Mouse (Mus musculus): ENCODE data around the gene Sgk1. TPM values are rescaled to one million over a fixed set of nuclear protein-coding genes. Genes with fewer than 3 reads are reported as not detected.

Sgk1 gene
- polyA plus RNA-seq, 1 experiment from 2014 or later: 34.9 TPM

DNA sequence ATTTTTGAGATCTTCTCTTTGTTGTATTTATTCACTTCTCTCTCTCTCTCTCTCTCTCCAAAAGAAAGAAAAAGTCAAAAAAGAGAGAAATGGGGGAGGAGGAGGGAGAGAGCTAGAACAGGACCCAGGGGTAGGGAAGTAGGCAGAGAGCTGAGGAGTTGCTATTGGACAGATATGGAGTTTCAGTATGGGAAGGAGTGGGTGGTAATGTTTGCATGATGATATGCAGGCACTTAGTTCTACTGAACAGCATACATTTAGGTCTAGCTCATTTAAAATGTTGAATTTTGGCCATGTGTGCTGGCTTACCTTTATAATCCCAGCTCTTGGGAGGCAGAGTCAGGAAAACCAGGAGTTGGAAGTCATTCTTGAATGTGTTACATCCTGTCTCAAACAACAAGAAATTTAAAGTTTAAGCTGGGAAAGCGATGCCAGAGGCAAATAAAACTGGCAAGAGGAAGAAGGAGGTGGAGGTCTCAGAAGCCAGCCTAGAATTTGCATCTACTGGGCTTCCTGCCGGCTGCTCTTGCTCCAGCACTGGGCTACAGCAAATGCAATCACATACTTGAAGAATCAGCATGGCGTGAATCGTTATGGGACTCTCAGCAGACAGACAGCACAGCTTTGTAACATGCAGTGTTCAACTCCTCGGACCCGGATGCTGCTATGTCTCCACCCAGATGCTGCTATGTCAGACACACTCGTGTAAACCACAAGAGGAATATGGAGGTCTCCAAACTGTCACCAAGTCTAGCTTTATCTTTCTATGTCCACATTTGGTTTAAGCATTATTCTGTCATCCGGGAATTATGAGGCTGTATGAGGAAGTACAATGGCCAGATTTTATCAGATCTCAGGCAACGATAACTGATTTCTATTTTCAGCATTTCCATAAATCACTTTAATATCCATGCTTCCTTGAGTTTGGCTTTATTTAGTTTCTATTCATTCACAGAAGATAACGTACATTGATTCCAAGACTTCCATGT lies 20.5 kb downstream of the Sgk1 start:
- H3K4me1 ChIP-seq: no peaks in the 10 kb centered on the region
- no peak overlapping the region for H3K9ac ChIP-seq (replicated peaks)
- WGBS: 93% methylated on average over 10 of the region's 10 CpGs
- H3K36me3 ChIP-seq: no peaks in the 10 kb centered on the region
- H3K27ac ChIP-seq (replicated peaks): no peak overlapping the region
- H3K9me3 ChIP-seq (replicated peaks): no peaks in the 10 kb centered on the region
- ATAC-seq (ENCODE audit: low FRiP score): no peak
- no peak overlapping the region for H3K4me3 ChIP-seq (replicated peaks)
- H3K4me2 ChIP-seq: no peak overlapping the region
- no peaks in the 10 kb centered on the region for H3K27me3 ChIP-seq (replicated peaks)

DNA sequence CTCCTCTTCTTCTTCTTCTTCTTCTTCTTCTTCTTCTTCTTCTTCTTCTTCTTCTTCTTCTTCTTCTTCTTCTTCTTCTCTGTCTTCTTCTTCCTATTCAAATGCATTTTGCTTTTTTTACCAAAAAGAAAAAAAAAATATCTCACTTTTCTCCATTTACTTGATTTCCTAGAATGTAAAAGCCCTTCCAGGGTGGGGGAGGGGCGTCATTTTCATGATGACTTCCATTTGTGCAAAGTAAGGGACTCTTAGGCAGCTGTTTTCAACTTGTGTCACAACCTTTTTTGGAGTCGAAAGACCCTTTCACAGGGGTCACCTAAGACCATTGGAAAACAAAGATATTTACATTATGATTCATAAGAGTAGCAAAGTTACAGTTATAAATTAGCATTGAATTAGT lies 22.2 kb downstream of the Sgk1 start:
- no peak overlapping the region for H3K4me2 ChIP-seq
- ATAC-seq (ENCODE audit: low FRiP score): no peak
- peaks cover 5% of the 10 kb centered on the region; the same call in 1 of the 2 replicates for H3K4me1 ChIP-seq
- H3K27ac ChIP-seq (replicated peaks): no peak overlapping the region
- H3K27me3 ChIP-seq (replicated peaks): no peaks in the 10 kb centered on the region
- H3K36me3 ChIP-seq: no peaks in the 10 kb centered on the region
- H3K9ac ChIP-seq (replicated peaks): no peak overlapping the region
- 78% methylated on average over 2 of the region's 2 CpGs for WGBS
- no peaks in the 10 kb centered on the region for H3K9me3 ChIP-seq (replicated peaks)
- H3K4me3 ChIP-seq (replicated peaks): no peak overlapping the region

DNA sequence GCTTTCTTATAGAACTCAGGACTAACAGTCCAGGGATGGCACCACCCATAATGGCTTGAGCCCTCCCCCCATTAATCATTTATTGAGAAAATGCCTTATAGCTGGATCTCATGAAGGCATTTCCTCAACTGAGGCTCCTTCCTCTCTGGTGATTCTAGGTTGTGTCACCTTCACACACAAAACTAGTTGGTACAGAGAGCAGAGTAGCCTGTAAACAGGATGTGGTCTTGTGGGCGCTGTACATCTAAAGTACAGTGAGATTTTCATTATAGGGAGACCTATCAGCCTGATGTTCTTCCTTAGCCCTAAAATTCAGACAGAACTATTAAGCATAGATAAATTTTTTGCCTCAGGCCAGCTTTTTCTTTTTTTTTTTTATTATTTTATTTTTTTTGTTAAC lies 23.6 kb downstream of the Sgk1 start:
- Histone ChIP-seq H3K4me1 (peaks cover 5% of the 10 kb centered on the region; the same call in 1 of the 2 replicates), H3K9ac (replicated peaks) (no peak overlapping the region), H3K27ac (replicated peaks) (no peak overlapping the region), H3K9me3 (replicated peaks) (no peaks in the 10 kb centered on the region), H3K36me3 (no peaks in the 10 kb centered on the region), H3K4me3 (replicated peaks) (no peak overlapping the region), H3K27me3 (replicated peaks) (no peaks in the 10 kb centered on the region), H3K4me2 (no peak overlapping the region)
- no peak for ATAC-seq (ENCODE audit: low FRiP score)
- WGBS: 93% methylated on average over 1 of the region's 1 CpGs

DNA sequence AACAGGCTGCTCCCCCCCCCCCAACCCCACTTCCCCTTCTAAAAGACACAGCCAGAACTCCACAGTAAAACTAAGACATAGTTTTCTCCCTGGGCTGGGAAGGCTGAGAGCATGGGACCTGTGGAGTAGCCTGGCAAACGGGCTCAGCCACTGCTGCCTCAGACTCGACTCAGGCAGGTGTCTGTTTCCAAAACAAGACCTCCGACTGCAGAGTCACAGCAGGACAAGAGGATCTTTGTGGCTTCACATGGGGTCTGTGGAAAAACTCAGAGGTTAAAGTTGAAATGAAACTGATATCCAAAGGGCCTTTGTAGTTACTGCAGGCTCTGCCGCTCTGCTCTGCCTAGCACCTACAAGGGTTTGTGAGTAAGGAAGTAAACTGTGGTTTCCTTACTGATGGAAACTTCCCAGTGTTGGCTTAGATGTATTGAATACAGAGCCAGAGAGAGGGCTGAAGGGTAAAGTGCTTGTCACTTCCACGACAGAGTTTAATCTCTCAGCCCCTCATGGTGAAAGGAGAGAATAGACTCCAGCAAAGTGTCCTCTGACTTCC lies 25.0 kb downstream of the Sgk1 start:
- Histone ChIP-seq H3K4me2 (no peak overlapping the region), H3K9ac (replicated peaks) (no peak overlapping the region), H3K27me3 (replicated peaks) (no peaks in the 10 kb centered on the region), H3K36me3 (no peaks in the 10 kb centered on the region), H3K4me3 (replicated peaks) (no peak overlapping the region), H3K27ac (replicated peaks) (no peak overlapping the region), H3K4me1 (peaks cover 5% of the 10 kb centered on the region; the same call in 1 of the 2 replicates), H3K9me3 (replicated peaks) (no peaks in the 10 kb centered on the region)
- WGBS: 44% methylated on average over 5 of the region's 5 CpGs
- no peak for ATAC-seq (ENCODE audit: low FRiP score)

DNA sequence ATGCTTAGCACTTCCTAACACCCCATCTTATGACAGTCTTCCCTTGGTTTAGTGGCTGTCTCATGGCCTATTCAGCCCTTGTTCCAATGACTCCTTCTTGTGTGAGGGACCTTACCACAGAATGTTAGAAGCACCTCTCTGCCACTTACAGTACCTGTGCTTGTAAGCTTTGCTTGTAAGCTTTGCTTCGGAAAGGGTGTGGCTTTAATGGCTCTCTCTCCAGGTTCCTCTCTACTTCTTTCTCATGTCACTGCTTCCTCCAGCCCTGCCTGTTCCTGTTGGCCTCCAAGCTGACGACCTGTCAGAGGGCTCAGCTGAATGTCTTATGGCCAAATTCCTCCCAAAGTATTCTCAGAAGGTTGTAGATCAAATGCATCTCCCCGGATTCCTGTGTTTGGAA lies 25.8 kb downstream of the Sgk1 start:
- H3K36me3 ChIP-seq: no peaks in the 10 kb centered on the region
- no peak overlapping the region for H3K4me2 ChIP-seq
- WGBS: 72% methylated on average over 3 of the region's 3 CpGs
- H3K9me3 ChIP-seq (replicated peaks): no peaks in the 10 kb centered on the region
- no peak overlapping the region for H3K27ac ChIP-seq (replicated peaks)
- H3K4me1 ChIP-seq: peaks cover 5% of the 10 kb centered on the region; the same call in 1 of the 2 replicates
- no peaks in the 10 kb centered on the region for H3K27me3 ChIP-seq (replicated peaks)
- H3K9ac ChIP-seq (replicated peaks): no peak overlapping the region
- ATAC-seq (ENCODE audit: low FRiP score): no peak
- no peak overlapping the region for H3K4me3 ChIP-seq (replicated peaks)

DNA sequence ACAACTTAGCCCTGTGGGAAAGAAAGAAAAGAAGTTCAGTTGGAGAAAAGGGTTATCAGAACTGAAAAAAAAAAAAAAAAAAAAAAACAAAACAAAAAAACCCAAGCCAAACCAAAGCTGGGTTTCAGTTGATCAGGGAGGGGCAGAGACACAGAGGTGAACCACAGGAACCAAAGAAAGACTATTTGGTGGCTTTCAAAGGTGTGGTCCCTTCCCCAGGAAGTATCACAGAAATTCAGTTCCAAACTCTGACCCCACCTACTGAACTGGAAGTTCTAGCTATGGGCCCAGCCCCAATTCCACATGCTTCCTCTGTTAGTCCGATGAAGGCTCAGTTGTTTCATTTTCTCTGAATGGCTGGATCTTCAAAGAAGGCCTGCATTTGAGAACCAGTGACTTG lies 26.7 kb downstream of the Sgk1 start:
- Histone ChIP-seq H3K9me3 (replicated peaks) (no peaks in the 10 kb centered on the region), H3K4me3 (replicated peaks) (no peak overlapping the region), H3K4me2 (no peak overlapping the region), H3K9ac (replicated peaks) (no peak overlapping the region), H3K27me3 (replicated peaks) (no peaks in the 10 kb centered on the region), H3K27ac (replicated peaks) (no peak overlapping the region), H3K4me1 (peaks cover 5% of the 10 kb centered on the region; the same call in 1 of the 2 replicates), H3K36me3 (no peaks in the 10 kb centered on the region)
- WGBS: 94% methylated on average over 1 of the region's 1 CpGs
- no peak for ATAC-seq (ENCODE audit: low FRiP score)

DNA sequence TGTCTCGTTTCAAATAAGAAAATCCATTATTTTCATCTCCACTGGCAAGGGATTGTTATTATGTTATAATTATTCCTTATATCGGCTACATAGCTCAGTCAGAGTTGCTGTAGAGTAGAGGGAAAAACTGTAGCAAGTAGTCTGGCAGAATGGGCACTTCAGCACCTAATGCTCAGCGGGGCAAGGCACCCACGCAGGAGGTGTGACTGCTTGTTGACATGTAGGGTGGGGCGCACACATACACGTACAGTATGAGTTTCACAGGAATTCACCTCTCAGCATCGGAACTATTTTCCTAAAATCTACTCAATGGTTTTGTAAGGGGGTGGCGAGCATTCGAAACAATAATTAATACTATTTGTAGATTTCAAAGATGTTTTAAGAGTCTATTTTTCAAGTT lies 28.4 kb downstream of the Sgk1 start:
- WGBS: 90% methylated on average over 9 of the region's 9 CpGs
- H3K9me3 ChIP-seq (replicated peaks): no peaks in the 10 kb centered on the region
- H3K27me3 ChIP-seq (replicated peaks): no peaks in the 10 kb centered on the region
- H3K4me3 ChIP-seq (replicated peaks): no peak overlapping the region
- H3K27ac ChIP-seq (replicated peaks): no peak overlapping the region
- H3K9ac ChIP-seq (replicated peaks): no peak overlapping the region
- H3K4me2 ChIP-seq: no peak overlapping the region
- H3K4me1 ChIP-seq: peaks cover 5% of the 10 kb centered on the region; the same call in 1 of the 2 replicates
- no peaks in the 10 kb centered on the region for H3K36me3 ChIP-seq
- no peak for ATAC-seq (ENCODE audit: low FRiP score)

DNA sequence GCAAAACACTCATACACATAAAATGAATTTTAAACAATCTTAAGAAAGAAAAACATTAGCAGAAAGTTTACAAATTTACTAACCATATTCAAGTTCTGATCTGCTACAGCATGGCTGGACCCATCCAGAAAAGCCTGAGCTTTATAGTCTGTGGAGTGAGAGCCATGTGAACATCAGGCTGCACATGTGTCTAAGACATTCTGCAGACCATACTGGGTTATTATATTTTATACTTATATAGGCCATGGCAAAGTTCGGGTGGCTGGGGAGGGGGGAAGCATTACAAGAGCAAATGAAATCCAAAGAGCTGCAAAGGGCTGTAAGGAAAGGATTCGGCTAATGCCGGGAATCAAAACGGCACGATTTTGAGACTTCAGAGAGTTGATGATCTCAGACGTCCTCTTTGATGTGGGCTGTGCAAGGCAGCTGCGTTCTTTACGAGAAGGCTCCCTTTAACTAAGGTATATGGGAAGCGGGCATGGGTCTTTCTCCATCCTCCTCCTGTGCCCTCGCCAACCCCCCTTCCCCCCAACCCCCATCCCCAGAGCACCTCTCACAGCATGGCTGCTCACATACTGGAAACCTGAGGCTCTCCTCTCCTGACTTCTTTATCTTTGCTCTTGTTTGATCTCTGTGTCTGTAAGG lies 29.4 kb downstream of the Sgk1 start:
- 71% methylated on average over 10 of the region's 10 CpGs for WGBS
- Histone ChIP-seq H3K27ac (replicated peaks) (no peak overlapping the region), H3K4me2 (no peak overlapping the region), H3K36me3 (no peaks in the 10 kb centered on the region), H3K4me3 (replicated peaks) (no peak overlapping the region), H3K9me3 (replicated peaks) (no peaks in the 10 kb centered on the region), H3K4me1 (peaks cover 5% of the 10 kb centered on the region; the same call in 1 of the 2 replicates), H3K27me3 (replicated peaks) (no peaks in the 10 kb centered on the region), H3K9ac (replicated peaks) (no peak overlapping the region)
- ATAC-seq (ENCODE audit: low FRiP score): no peak

DNA sequence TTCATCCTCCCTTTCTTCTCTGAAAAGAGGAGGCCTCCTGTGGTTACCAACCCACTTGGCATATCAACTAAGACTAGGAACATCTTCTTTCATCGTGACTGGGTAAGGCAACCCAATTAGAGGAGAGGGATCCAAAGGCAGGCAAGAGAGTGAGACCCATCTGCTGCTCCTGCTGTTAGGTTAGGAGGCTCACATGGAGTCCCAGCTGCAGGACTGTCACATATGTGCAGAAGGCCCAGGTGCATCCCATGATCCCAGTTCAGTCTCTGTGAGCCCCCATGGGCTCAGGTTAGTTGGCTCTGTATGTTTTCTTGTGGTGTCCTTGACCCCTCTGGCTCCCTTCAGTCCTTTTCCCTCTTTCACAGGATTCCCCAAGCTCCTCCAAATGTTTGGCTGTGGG lies 32.8 kb downstream of the Sgk1 start:
- ATAC-seq (ENCODE audit: low FRiP score): no peak
- H3K27ac ChIP-seq (replicated peaks): no peak overlapping the region

DNA sequence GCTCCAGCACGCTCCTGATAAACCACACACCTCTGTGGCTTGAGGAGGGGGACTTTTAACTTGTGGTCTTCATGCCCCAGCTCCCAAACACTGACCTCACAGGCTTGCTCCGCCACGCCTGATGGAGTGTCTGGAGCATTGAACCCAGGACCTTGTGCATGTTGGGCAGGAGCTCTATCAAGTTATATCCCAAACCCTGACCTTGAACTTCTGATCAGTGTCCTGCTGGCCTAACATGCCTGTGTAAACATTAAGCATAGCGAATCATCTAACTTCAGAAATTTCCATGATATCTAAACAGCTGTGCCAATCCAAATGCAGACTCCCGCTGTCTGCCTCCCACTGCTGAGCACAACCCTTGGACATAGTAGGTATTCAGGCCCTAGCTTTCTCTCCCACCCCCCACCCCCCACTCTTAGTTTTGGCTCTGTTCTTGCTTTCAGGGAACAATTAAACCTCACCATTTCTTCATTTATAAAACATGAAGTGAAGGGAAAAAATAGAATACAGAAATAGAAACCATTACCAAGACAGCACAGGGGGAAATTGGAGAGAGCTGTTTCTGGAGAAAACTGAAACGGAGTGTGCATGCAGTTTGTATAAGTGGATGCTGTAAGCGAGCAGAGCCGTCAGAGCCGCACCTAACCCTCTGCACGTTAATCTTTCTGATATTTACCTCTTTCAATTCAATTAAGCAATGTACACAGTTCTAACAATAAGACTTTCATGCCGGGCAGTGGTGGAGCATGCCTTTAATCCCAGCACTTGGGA lies 34.5 kb downstream of the Sgk1 start:
- ATAC-seq (ENCODE audit: low FRiP score): no peak
- no peaks in the 10 kb centered on the region for H3K4me1 ChIP-seq
- H3K9me3 ChIP-seq (replicated peaks): no peaks in the 10 kb centered on the region
- no peak overlapping the region for H3K4me3 ChIP-seq (replicated peaks)
- H3K36me3 ChIP-seq: no peaks in the 10 kb centered on the region
- H3K27me3 ChIP-seq (replicated peaks): no peaks in the 10 kb centered on the region
- no peak overlapping the region for H3K27ac ChIP-seq (replicated peaks)
- no peak overlapping the region for H3K4me2 ChIP-seq
- 78% methylated on average over 11 of the region's 11 CpGs for WGBS
- no peak overlapping the region for H3K9ac ChIP-seq (replicated peaks)

More for the DNA sequence above, 32.8 kb downstream of the Sgk1 start:
- Histone ChIP-seq H3K9me3 (replicated peaks) (no peaks in the 10 kb centered on the region), H3K9ac (replicated peaks) (no peak overlapping the region), H3K27me3 (replicated peaks) (no peaks in the 10 kb centered on the region), H3K4me3 (replicated peaks) (no peak overlapping the region), H3K4me1 (no peaks in the 10 kb centered on the region), H3K4me2 (no peak overlapping the region), H3K36me3 (no peaks in the 10 kb centered on the region)
- 19% methylated on average over 1 of the region's 1 CpGs for WGBS

DNA sequence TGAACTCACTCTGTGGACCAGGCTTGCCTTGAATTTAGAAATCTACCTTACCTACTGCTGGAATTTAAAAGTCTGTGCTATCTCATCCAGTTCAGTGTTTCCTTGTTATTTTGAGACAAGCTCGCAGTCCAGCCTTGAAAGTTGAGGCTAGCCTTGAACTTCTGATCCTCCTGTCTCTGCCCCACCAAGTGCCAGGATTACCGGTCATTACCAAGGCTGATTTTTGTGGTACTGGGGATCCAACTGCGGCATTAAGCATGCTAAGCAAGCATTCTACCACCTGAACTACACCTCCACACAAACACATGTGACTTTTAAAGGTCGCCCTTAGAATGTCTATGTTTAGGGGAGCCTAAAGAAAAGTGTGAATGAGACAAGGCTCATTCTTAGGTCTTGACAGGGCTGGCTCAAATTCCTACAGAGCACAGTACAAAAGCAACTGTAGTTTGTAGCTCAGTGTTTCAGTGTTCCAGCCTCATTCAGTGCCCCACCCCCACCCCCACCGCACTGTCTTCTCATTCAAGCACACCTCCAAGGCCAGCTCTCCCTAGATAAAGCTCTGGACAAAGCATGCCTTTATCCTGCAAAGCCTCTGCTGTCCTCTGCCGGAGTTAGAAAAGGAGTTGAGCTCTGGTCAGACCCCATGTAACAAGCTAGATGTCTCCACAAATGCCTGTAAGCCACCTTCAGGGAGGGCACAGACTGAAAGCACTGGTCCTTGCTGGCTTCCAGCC lies 36.2 kb downstream of the Sgk1 start:
- Histone ChIP-seq H3K27ac (replicated peaks) (no peak overlapping the region), H3K27me3 (replicated peaks) (no peaks in the 10 kb centered on the region), H3K4me2 (no peak overlapping the region), H3K36me3 (no peaks in the 10 kb centered on the region), H3K9me3 (replicated peaks) (no peaks in the 10 kb centered on the region), H3K9ac (replicated peaks) (no peak overlapping the region), H3K4me1 (peaks cover 14% of the 10 kb centered on the region), H3K4me3 (replicated peaks) (no peak overlapping the region)
- ATAC-seq (ENCODE audit: low FRiP score): no peak
- 89% methylated on average over 6 of the region's 6 CpGs for WGBS
